Mouse (Mus musculus) left cerebral cortex, postnatal 14 days (tissue): Measurements from ENCODE around the gene Foxn3. TPM values are rescaled to one million over a fixed set of nuclear protein-coding genes. Genes with fewer than 3 reads are reported as not detected.
A peak's percentile ranks its signal among the peaks of the same experiment; 100 is the strongest.

ENCODE experiments used
- DNase-seq, 2 experiments: peaks; one replicate each; pipeline ENCODE4 v3.0.0; 2021 to 2022; ENCODE audit warnings: low spot score in 2 of 2, mixed read lengths in 1 of 2
- intact Hi-C: fragments of 180-260 bp; cut with DNase I; formaldehyde crosslinking; loops from one replicate; pipeline ENCODE4 v1.15.1; 2025
- total RNA-seq, 2 experiments: library from RNA; stranded (reverse); gene quantifications; 2 replicates each; pipeline ENCODE4 v1.2.3; 2021

Gene Foxn3
- total RNA-seq, 2 experiments from 2014 or later, result 47.2 to 51.6 TPM

GRCm38 (mm10) chr12:99292152-99292551 is 271.2 kb downstream of the Foxn3 start:
- intact Hi-C loops, result no loop called here
- DNase-seq, result no peak

- intact Hi-C loops, result no loop called here
- no peak for DNase-seq
Measured at GRCm38 (mm10) chr12:99287081-99287480, 276.3 kb downstream of the Foxn3 start.

- intact Hi-C loops, result no loop called here
Measured at GRCm38 (mm10) chr12:99286662-99287061, 276.7 kb downstream of the Foxn3 start.

GRCm38 (mm10) chr12:99285656-99286055 is 277.7 kb downstream of the Foxn3 start:
- no peak for DNase-seq
- intact Hi-C loops, result no loop called here

More at GRCm38 (mm10) chr12:99286662-99287061, 276.7 kb downstream of the Foxn3 start:
- no peak for DNase-seq

- DNase-seq, result no peak
- intact Hi-C loops, result no loop called here
Measured at GRCm38 (mm10) chr12:99285199-99285598, 278.2 kb downstream of the Foxn3 start.

GRCm38 (mm10) chr12:99284419-99285069 is 278.8 kb downstream of the Foxn3 start:
- DNase-seq, result peak in 1 of 2 experiments; percentile 50
- intact Hi-C loops, result no loop called here

- DNase-seq, result no peak
- intact Hi-C loops, result no loop called here
Measured at GRCm38 (mm10) chr12:99280826-99281225, 282.6 kb downstream of the Foxn3 start.

- no peak for DNase-seq
- intact Hi-C loops, result no loop called here
Measured at GRCm38 (mm10) chr12:99280291-99280690, 283.1 kb downstream of the Foxn3 start.

- DNase-seq, result no peak
- intact Hi-C loops, result no loop called here
Measured at GRCm38 (mm10) chr12:99279426-99279825, 284.0 kb downstream of the Foxn3 start.

- DNase-seq, result no peak
- intact Hi-C loops, result no loop called here
Measured at GRCm38 (mm10) chr12:99274589-99274988, 288.8 kb downstream of the Foxn3 start.

- no peak for DNase-seq
- intact Hi-C loops, result no loop called here
Measured at GRCm38 (mm10) chr12:99269396-99269795, 294.0 kb downstream of the Foxn3 start.

GRCm38 (mm10) chr12:99268954-99269353 is 294.4 kb downstream of the Foxn3 start:
- no peak for DNase-seq
- intact Hi-C loops, result no loop called here

- intact Hi-C loops, result no loop called here
- DNase-seq, result no peak
Measured at GRCm38 (mm10) chr12:99267732-99268131, 295.6 kb downstream of the Foxn3 start.

- intact Hi-C loops, result no loop called here
- DNase-seq, result no peak
Measured at GRCm38 (mm10) chr12:99266434-99266833, 296.9 kb downstream of the Foxn3 start.

GRCm38 (mm10) chr12:99265777-99266176 is 297.6 kb downstream of the Foxn3 start:
- DNase-seq, result no peak
- intact Hi-C loops, result no loop called here

- DNase-seq, result no peak
- intact Hi-C loops, result no loop called here
Measured at GRCm38 (mm10) chr12:99264386-99264785, 299.0 kb downstream of the Foxn3 start.

GRCm38 (mm10) chr12:99263592-99264335 is 299.6 kb downstream of the Foxn3 start:
- intact Hi-C loops, result no loop called here
- DNase-seq, result no peak

- DNase-seq, result no peak
- intact Hi-C loops, result no loop called here
Measured at GRCm38 (mm10) chr12:99262840-99263239, 300.5 kb downstream of the Foxn3 start.

GRCm38 (mm10) chr12:99262066-99262599 is 301.2 kb downstream of the Foxn3 start:
- DNase-seq, result no peak
- intact Hi-C loops, result no loop called here

GRCm38 (mm10) chr12:99260171-99260570 is 303.2 kb downstream of the Foxn3 start:
- DNase-seq, result no peak
- intact Hi-C loops, result no loop called here

GRCm38 (mm10) chr12:99257570-99257969 is 305.8 kb downstream of the Foxn3 start:
- intact Hi-C loops, result no loop called here
- no peak for DNase-seq
